Mouse (Mus musculus) forebrain, embryonic 12.5 days (tissue): ENCODE measurements around the gene Ncbp2. TPM values are rescaled to one million over a fixed set of nuclear protein-coding genes. Genes with fewer than 3 reads are reported as not detected.
A peak's percentile ranks its signal among the peaks of the same experiment; 100 is the strongest.
"Not testable (repeated sequence)": the region's sequence is repeated elsewhere in the genome, so short reads cannot be mapped to it uniquely, and the experiment has no call there.

Source experiments
- ATAC-seq: fragments of 200-750 bp; cut with Nextera tagmentation; 2 replicates; pipeline ENCODE4 v1.8.0; 2017; ENCODE audit warnings: moderate TSS enrichment; ENCODE audit not compliant: low FRiP score
- H3K27ac ChIP-seq: fragments of 300-500 bp; sonication (generic); 2 replicates; pipeline ENCODE4 v1.5.1; 2016; ENCODE audit warnings: mild to moderate bottlenecking
- H3K27me3 ChIP-seq: fragments of 300-500 bp; sonication (generic); 2 replicates; pipeline ENCODE4 v1.6.1; 2016; ENCODE audit warnings: mild to moderate bottlenecking
- H3K36me3 ChIP-seq: fragments of 300-500 bp; sonication (generic); replicated peaks from 2 replicates; pipeline ENCODE4 v1.6.1; 2016; ENCODE audit warnings: mild to moderate bottlenecking
- H3K4me1 ChIP-seq: fragments of 300-500 bp; sonication (generic); 2 replicates; pipeline ENCODE4 v1.6.1; 2016
- H3K4me2 ChIP-seq: fragments of 300-500 bp; sonication (generic); 2 replicates; pipeline ENCODE4 v1.6.1; 2016; ENCODE audit warnings: mild to moderate bottlenecking, moderate library complexity
- H3K4me3 ChIP-seq: fragments of 300-500 bp; sonication (generic); replicated peaks from 2 replicates; pipeline ENCODE4 v1.5.1; 2016; ENCODE audit warnings: mild to moderate bottlenecking
- H3K9ac ChIP-seq: fragments of 300-500 bp; sonication (generic); 2 replicates; pipeline ENCODE4 v1.6.1; 2016; ENCODE audit warnings: mild to moderate bottlenecking
- H3K9me3 ChIP-seq: fragments of 300-500 bp; sonication (generic); 2 replicates; pipeline ENCODE4 v1.6.1; 2016
- WGBS: fragments of 180-500 bp; shearing (Covaris S2); methylation state at CpG from one replicate; pipeline ENCODE4 v1.1.7; 2016; 5-methylcytosine and 5-hydroxymethylcytosine counted together
- polyA plus RNA-seq: library from polyadenylated mRNA; unstranded; fragments of >200 nt; fragmentation: Nextera tagmentation; extraction: Ambion mirVana; gene quantifications from 2 replicates; pipeline ENCODE4 v1.2.1, GENCODE M21; 2016

Ncbp2 gene
- polyA plus RNA-seq, 1 experiment from 2014 or later: 134 TPM

- Histone ChIP-seq H3K27me3 (peaks cover 33% of the 10 kb centered on the region), H3K4me2 (no peak overlapping the region), H3K4me3 (no peak overlapping the region), H3K36me3 (no peaks in the 10 kb centered on the region), H3K9ac (no peak overlapping the region), H3K27ac (no peak overlapping the region), H3K9me3 (0 out of 2 replicates have a peak, but pooled peaks cover 5% of the 10 kb centered on the region), H3K4me1 (peaks cover 17% of the 10 kb centered on the region)
- WGBS: 78% methylated on average over 6 of the region's 6 CpGs
- no peak for ATAC-seq
Measured at GRCm38 (mm10) chr16:31938856-31939255, 9.5 kb upstream of the Ncbp2 start.

- Histone ChIP-seq H3K27ac (no peak overlapping the region), H3K4me2 (no peak overlapping the region), H3K9me3 (0 out of 2 replicates have a peak, but pooled peaks cover 5% of the 10 kb centered on the region), H3K9ac (no peak overlapping the region), H3K4me1 (peaks cover under 1% of the 10 kb centered on the region), H3K36me3 (0 out of 2 replicates have a peak, but pooled peaks cover 5% of the 10 kb centered on the region), H3K27me3 (peaks cover 16% of the 10 kb centered on the region), H3K4me3 (no peak overlapping the region)
- no peak for ATAC-seq
- WGBS: 67% methylated on average over 2 of the region's 2 CpGs
Measured at GRCm38 (mm10) chr16:31940586-31940985, 7.7 kb upstream of the Ncbp2 start.

- Histone ChIP-seq H3K36me3 (0 out of 2 replicates have a peak, but pooled peaks cover 5% of the 10 kb centered on the region), H3K4me3 (no peak overlapping the region), H3K27me3 (no peaks in the 10 kb centered on the region), H3K4me2 (no peak overlapping the region), H3K9me3 (no peaks in the 10 kb centered on the region), H3K4me1 (peaks cover 24% of the 10 kb centered on the region), H3K27ac (no peak overlapping the region), H3K9ac (no peak overlapping the region)
- peak; percentile 28; the same call in 1 of the 2 replicates for ATAC-seq
- 7% methylated on average over 10 of the region's 10 CpGs for WGBS
Measured at GRCm38 (mm10) chr16:31943980-31944379, 4.3 kb upstream of the Ncbp2 start.

- Histone ChIP-seq H3K4me3 (no peak overlapping the region), H3K27ac (no peak overlapping the region), H3K9ac (no peak overlapping the region), H3K36me3 (0 out of 2 replicates have a peak, but pooled peaks cover 5% of the 10 kb centered on the region), H3K27me3 (no peaks in the 10 kb centered on the region), H3K9me3 (no peaks in the 10 kb centered on the region), H3K4me1 (peaks cover 32% of the 10 kb centered on the region), H3K4me2 (no peak overlapping the region)
- WGBS: 95% methylated on average over 12 of the region's 12 CpGs
- no peak for ATAC-seq
Measured at GRCm38 (mm10) chr16:31944698-31945255, 3.5 kb upstream of the Ncbp2 start.

- Histone ChIP-seq H3K9me3 (no peaks in the 10 kb centered on the region), H3K9ac (no peak overlapping the region), H3K4me3 (no peak overlapping the region), H3K27ac (no peak overlapping the region), H3K36me3 (0 out of 2 replicates have a peak, but pooled peaks cover 5% of the 10 kb centered on the region), H3K4me2 (no peak overlapping the region), H3K27me3 (no peaks in the 10 kb centered on the region), H3K4me1 (peaks cover 33% of the 10 kb centered on the region)
- ATAC-seq: no peak
- WGBS: 92% methylated on average over 6 of the region's 6 CpGs
Measured at GRCm38 (mm10) chr16:31945372-31945771, 2.9 kb upstream of the Ncbp2 start.

GRCm38 (mm10) chr16:31945986-31946385 lies 2.3 kb upstream of the Ncbp2 start:
- 91% methylated on average over 6 of the region's 6 CpGs for WGBS
- not testable (repeated sequence) for H3K4me3 ChIP-seq, H3K9ac ChIP-seq, H3K4me2 ChIP-seq, ATAC-seq, H3K27me3 ChIP-seq, H3K9me3 ChIP-seq, H3K27ac ChIP-seq
- Histone ChIP-seq H3K4me1 (peaks cover 33% of the 10 kb centered on the region), H3K36me3 (peaks cover 11% of the 10 kb centered on the region; the same call in 1 of the 2 replicates)

GRCm38 (mm10) chr16:31947333-31947732 lies 980 bp upstream of the Ncbp2 start:
- peak overlapping the region; percentile 89 for H3K9ac ChIP-seq
- H3K27ac ChIP-seq: no peak overlapping the region
- peak overlapping the region; percentile 94 for H3K4me3 ChIP-seq
- no peaks in the 10 kb centered on the region for H3K27me3 ChIP-seq
- WGBS: 38% methylated on average over 8 of the region's 8 CpGs
- H3K36me3 ChIP-seq: peaks cover 19% of the 10 kb centered on the region
- peaks cover 33% of the 10 kb centered on the region for H3K4me1 ChIP-seq
- ATAC-seq: no peak
- H3K4me2 ChIP-seq: peak overlapping the region; percentile 73
- H3K9me3 ChIP-seq: no peaks in the 10 kb centered on the region

GRCm38 (mm10) chr16:31947901-31948316 lies 404 bp upstream of the Ncbp2 start:
- Histone ChIP-seq H3K4me2 (peak overlapping the region; percentile 73), H3K9ac (peak overlapping the region; percentile 89), H3K4me1 (peaks cover 33% of the 10 kb centered on the region), H3K36me3 (peaks cover 19% of the 10 kb centered on the region), H3K9me3 (no peaks in the 10 kb centered on the region), H3K4me3 (peak overlapping the region; percentile 94), H3K27me3 (no peaks in the 10 kb centered on the region), H3K27ac (peak overlapping the region; percentile 92)
- WGBS: under 1% methylated on average over 38 of the region's 38 CpGs
- ATAC-seq: no peak; the same call in none of the 2 replicates

- Histone ChIP-seq H3K4me2 (no peak overlapping the region), H3K27ac (no peak overlapping the region), H3K4me1 (no peaks in the 10 kb centered on the region), H3K27me3 (no peaks in the 10 kb centered on the region), H3K4me3 (no peak overlapping the region), H3K9me3 (no peaks in the 10 kb centered on the region), H3K36me3 (peaks cover 73% of the 10 kb centered on the region), H3K9ac (no peak overlapping the region)
- ATAC-seq: no peak
- WGBS: 85% methylated on average over 7 of the region's 7 CpGs
Measured at GRCm38 (mm10) chr16:31963224-31963623, 14.9 kb downstream of the Ncbp2 start.

GRCm38 (mm10) chr16:31975258-31975657 lies 26.9 kb downstream of the Ncbp2 start:
- Histone ChIP-seq H3K27ac (no peak overlapping the region), H3K27me3 (no peaks in the 10 kb centered on the region), H3K9me3 (no peaks in the 10 kb centered on the region), H3K4me1 (no peaks in the 10 kb centered on the region), H3K4me2 (no peak overlapping the region), H3K9ac (no peak overlapping the region), H3K4me3 (no peak overlapping the region), H3K36me3 (peaks cover 54% of the 10 kb centered on the region)
- WGBS: 89% methylated on average over 4 of the region's 4 CpGs
- no peak for ATAC-seq

GRCm38 (mm10) chr16:31979501-31979900 lies 31.2 kb downstream of the Ncbp2 start:
- no peaks in the 10 kb centered on the region for H3K4me1 ChIP-seq
- H3K9me3 ChIP-seq: no peaks in the 10 kb centered on the region
- no peaks in the 10 kb centered on the region for H3K27me3 ChIP-seq
- no peak overlapping the region for H3K4me3 ChIP-seq
- WGBS: 97% methylated on average over 3 of the region's 3 CpGs
- no peak for ATAC-seq
- no peak overlapping the region for H3K27ac ChIP-seq
- peaks cover 43% of the 10 kb centered on the region for H3K36me3 ChIP-seq
- no peak overlapping the region; the same call in 1 of the 2 replicates for H3K9ac ChIP-seq
- H3K4me2 ChIP-seq: no peak overlapping the region

GRCm38 (mm10) chr16:31980946-31981345 lies 32.6 kb downstream of the Ncbp2 start:
- Histone ChIP-seq H3K4me3 (no peak overlapping the region), H3K9me3 (no peaks in the 10 kb centered on the region), H3K9ac (no peak overlapping the region), H3K27ac (no peak overlapping the region), H3K27me3 (no peaks in the 10 kb centered on the region), H3K36me3 (peaks cover 43% of the 10 kb centered on the region), H3K4me1 (no peaks in the 10 kb centered on the region), H3K4me2 (no peak overlapping the region)
- 79% methylated on average over 5 of the region's 5 CpGs for WGBS
- no peak for ATAC-seq

- no peak overlapping the region for H3K27ac ChIP-seq
- no peaks in the 10 kb centered on the region for H3K9me3 ChIP-seq
- H3K4me2 ChIP-seq: no peak overlapping the region
- WGBS: 54% methylated on average over 1 of the region's 1 CpGs
- H3K9ac ChIP-seq: no peak overlapping the region
- ATAC-seq: no peak
- H3K4me1 ChIP-seq: no peaks in the 10 kb centered on the region
- H3K4me3 ChIP-seq: no peak overlapping the region
- no peaks in the 10 kb centered on the region for H3K27me3 ChIP-seq
- peaks cover 42% of the 10 kb centered on the region for H3K36me3 ChIP-seq
Measured at GRCm38 (mm10) chr16:31992039-31992438, 43.7 kb downstream of the Ncbp2 start.
